Mouse (Mus musculus) adrenal gland, adult 18-20 months (tissue): ENCODE measurements around the gene Rprm. TPM values are rescaled to one million over a fixed set of nuclear protein-coding genes. Genes with fewer than 3 reads are reported as not detected.

Source experiments
- DNase-seq, 2 experiments: peaks; one replicate each; pipeline ENCODE4 v3.0.0; 2021 to 2022; ENCODE audit warnings: low spot score in 2 of 2
- long read RNA-seq, 2 experiments: library from polyadenylated mRNA; stranded (forward); transcript quantifications; one replicate each; pipeline ENCODE4 v2.0.0; 2021
- total RNA-seq, 2 experiments: library from RNA; stranded (reverse); gene quantifications; 1 replicate in 1 of 2; 2 replicates in 1 of 2; pipeline ENCODE4 v1.2.3; 2021

The Rprm gene
- total RNA-seq: under 1 TPM; 0.20 to 0.35 TPM
- long read RNA-seq, experiment 1: 0 reads
- long read RNA-seq, experiment 2: 0 reads

DNA sequence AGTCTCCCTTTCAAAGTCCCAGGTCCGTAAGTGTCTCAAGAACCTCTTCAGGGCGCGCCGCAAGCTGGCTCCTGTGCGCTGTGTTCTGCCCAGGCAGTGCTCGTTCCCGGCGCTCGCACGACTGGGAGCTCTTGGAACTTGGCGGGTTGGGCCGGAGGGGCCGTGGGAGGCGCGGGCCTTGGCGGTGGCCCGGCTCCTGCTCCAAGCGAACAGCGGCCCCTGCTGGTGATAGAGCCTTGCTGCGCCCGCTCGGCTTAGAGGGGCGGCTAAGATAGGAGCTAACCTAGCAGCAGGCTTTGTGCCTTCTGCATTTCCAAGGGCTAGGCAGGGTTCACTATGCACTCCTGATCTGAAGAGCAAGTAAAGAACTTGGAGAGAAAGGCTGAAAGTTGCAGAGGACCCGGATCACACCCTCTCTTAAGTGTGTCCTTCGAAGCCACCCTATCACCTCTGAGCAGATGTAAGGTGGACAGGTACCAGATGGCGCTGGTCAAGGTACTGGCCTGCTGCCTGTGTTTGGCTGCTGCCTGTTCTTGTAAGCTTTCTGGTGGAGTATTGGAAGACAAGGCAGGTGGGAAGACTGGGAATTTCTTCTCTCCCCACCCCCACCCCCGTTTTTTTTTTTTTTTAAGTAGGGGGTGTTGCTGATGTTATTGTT, at the start of gene Rprm:
Gene Rprm, minus strand, starts transcription at position 123 of the 658 bp plus-strand sequence.
- peak; percentile 87 to 90 for DNase-seq

GRCm38 (mm10) chr2:54119305-54119704, 34.0 kb upstream of the Rprm start:
- no peak for DNase-seq

GRCm38 (mm10) chr2:54118881-54119280, 33.5 kb upstream of the Rprm start:
- DNase-seq: peak in 1 of 2 experiments; percentile 21

GRCm38 (mm10) chr2:54111294-54111693, 25.9 kb upstream of the Rprm start:
- DNase-seq: no peak

GRCm38 (mm10) chr2:54106232-54106726, 20.9 kb upstream of the Rprm start:
- DNase-seq: no peak

DNA sequence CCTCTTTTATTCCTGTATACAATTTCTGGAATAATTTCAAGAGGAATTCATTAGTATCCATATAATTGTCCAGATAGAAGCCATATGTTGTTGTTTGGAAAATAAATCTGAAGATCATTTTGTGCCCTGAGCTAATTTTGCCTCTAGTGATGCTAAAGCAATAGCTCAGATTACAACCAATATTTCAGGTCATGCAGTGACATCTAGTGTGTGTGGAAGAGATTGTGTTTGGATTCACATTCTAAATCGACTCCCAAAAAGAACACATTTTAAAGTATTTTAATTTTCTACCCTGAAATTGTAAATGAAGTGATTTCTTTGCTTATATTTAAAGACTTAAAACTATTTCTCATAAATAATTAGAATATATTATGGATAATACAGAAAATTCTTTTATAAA, 14.6 kb upstream of the Rprm start:
- DNase-seq: no peak

GRCm38 (mm10) chr2:54092616-54093015, 7.3 kb upstream of the Rprm start:
- no peak for DNase-seq

GRCm38 (mm10) chr2:54086254-54086653, 902 bp upstream of the Rprm start:
- DNase-seq: no peak

- DNase-seq: no peak
Measured at GRCm38 (mm10) chr2:54084737-54085429, 469 bp downstream of the Rprm start.

GRCm38 (mm10) chr2:54083861-54084736, 1.3 kb downstream of the Rprm start:
- no peak for DNase-seq

- DNase-seq: no peak
Measured at GRCm38 (mm10) chr2:54078961-54079360, 6.4 kb downstream of the Rprm start.

DNA sequence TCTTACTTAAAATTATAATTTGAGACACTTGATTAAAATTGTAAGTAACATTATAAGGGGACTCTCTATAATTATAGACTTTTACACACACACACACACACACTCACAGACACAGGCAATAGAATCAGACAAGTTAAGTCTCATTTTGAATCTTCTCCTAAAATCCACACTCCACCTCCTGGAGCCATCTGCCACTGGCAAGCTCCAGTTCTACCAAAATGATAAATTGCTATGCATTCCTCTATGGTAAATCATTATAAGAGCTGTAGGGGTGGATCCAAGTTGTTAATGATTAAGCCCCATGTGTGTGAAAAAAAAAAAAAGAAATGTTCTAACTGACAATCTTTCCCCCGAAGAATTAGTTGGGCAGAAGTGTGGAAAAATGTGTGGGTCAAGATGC, 13.8 kb downstream of the Rprm start:
- no peak for DNase-seq

DNA sequence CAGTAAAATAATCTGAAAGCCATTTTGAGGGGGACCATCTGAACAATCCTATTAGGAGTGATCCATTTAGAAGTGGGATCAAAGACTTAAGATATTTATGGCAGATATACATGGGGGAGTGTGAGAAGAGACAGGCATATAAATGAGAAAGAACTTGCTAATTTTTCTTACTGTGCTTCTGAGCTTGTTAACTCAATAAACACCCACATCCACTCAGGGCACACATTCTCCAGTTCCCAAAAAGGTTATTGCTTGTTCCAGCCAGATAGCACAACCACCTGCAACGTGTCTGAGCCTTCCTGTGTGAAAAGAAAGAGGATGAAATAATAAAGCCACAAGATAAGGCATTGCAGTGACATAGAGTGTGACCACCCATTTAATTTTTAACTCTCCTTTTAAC, 22.9 kb downstream of the Rprm start:
- no peak for DNase-seq

DNA sequence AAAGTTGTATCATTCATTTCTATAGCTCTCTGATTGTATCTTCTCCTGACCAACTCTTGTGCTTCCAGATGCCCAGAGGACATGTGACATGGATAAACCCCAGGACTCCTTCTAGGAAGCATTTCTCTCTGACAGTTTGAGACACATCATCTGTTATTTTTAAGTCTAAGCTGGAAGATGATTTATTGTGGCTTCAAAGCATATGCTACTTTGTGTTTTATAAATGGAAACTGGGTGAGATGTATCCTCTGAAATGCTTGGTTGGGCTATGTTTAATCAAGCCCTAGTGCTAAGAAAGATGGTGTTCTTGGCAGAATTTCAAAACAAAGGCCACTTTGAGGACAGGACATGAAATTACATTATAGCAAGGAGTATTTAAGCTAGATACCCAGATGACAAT, 24.3 kb downstream of the Rprm start:
- DNase-seq: no peak
